Mouse (Mus musculus): ENCODE data around the gene Camk2d. TPM values are rescaled to one million over a fixed set of nuclear protein-coding genes. Genes with fewer than 3 reads are reported as not detected.

Gene Camk2d
- polyA plus RNA-seq, 1 experiment from 2014 or later: 109 TPM

- no peaks in the 10 kb centered on the region for H3K36me3 ChIP-seq (replicated peaks; ENCODE audit: control insufficient read depth, insufficient read depth)
- ATAC-seq (ENCODE audit: low FRiP score) (peak; percentile 91), DNase-seq (ENCODE audit: low spot score) (peak; percentile 74)
- peak overlapping the region; percentile 95 for H3K27ac ChIP-seq
- WGBS: 0% methylated on average over 51 of the region's 69 CpGs
- H3K9ac ChIP-seq: peak overlapping the region; percentile 80
- H3K27me3 ChIP-seq (ENCODE audit: control insufficient read depth, insufficient read depth, low read length): no peaks in the 10 kb centered on the region
- H3K9me3 ChIP-seq (ENCODE audit: control insufficient read depth, low read length): no peaks in the 10 kb centered on the region
- peaks cover 13% of the 10 kb centered on the region for H3K4me1 ChIP-seq (replicated peaks; ENCODE audit: control insufficient read depth, insufficient read depth, low read length)
- peak overlapping the region; percentile 79 for H3K4me2 ChIP-seq (replicated peaks)
- H3K4me3 ChIP-seq (replicated peaks; ENCODE audit: low read length): peak overlapping the region; percentile 85
Measured at GRCm38 (mm10) chr3:126596491-126597160, 524 bp downstream of the Camk2d start.

GRCm38 (mm10) chr3:126597161-126597595 lies 1.1 kb downstream of the Camk2d start:
- Histone ChIP-seq H3K4me3 (replicated peaks; ENCODE audit: low read length) (peak overlapping the region; percentile 85), H3K36me3 (replicated peaks; ENCODE audit: control insufficient read depth, insufficient read depth) (no peaks in the 10 kb centered on the region), H3K27ac (peak overlapping the region; percentile 95), H3K4me1 (replicated peaks; ENCODE audit: control insufficient read depth, insufficient read depth, low read length) (peaks cover 13% of the 10 kb centered on the region), H3K4me2 (replicated peaks) (peak overlapping the region; percentile 79), H3K27me3 (ENCODE audit: control insufficient read depth, insufficient read depth, low read length) (no peaks in the 10 kb centered on the region), H3K9me3 (ENCODE audit: control insufficient read depth, low read length) (no peaks in the 10 kb centered on the region), H3K9ac (peak overlapping the region; percentile 80)
- ATAC-seq (ENCODE audit: low FRiP score) (peak; percentile 67), DNase-seq (ENCODE audit: low spot score) (no peak)
- WGBS: 3% methylated on average over 24 of the region's 51 CpGs

GRCm38 (mm10) chr3:126597596-126598328 lies 1.7 kb downstream of the Camk2d start:
- no peaks in the 10 kb centered on the region for H3K9me3 ChIP-seq (ENCODE audit: control insufficient read depth, low read length)
- H3K9ac ChIP-seq: peak overlapping the region; percentile 80
- H3K4me2 ChIP-seq (replicated peaks): peak overlapping the region; percentile 79
- no peaks in the 10 kb centered on the region for H3K36me3 ChIP-seq (replicated peaks; ENCODE audit: control insufficient read depth, insufficient read depth)
- H3K27me3 ChIP-seq (ENCODE audit: control insufficient read depth, insufficient read depth, low read length): no peaks in the 10 kb centered on the region
- DNase-seq (ENCODE audit: low spot score) (peak; percentile 55), ATAC-seq (ENCODE audit: low FRiP score) (no peak)
- peak overlapping the region; percentile 95 for H3K27ac ChIP-seq
- WGBS: 0% methylated on average over 29 of the region's 29 CpGs
- H3K4me1 ChIP-seq (replicated peaks; ENCODE audit: control insufficient read depth, insufficient read depth, low read length): peaks cover 13% of the 10 kb centered on the region
- peak overlapping the region; percentile 85 for H3K4me3 ChIP-seq (replicated peaks; ENCODE audit: low read length)

GRCm38 (mm10) chr3:126598329-126598676 lies 2.2 kb downstream of the Camk2d start:
- peaks cover 13% of the 10 kb centered on the region for H3K4me1 ChIP-seq (replicated peaks; ENCODE audit: control insufficient read depth, insufficient read depth, low read length)
- H3K36me3 ChIP-seq (replicated peaks; ENCODE audit: control insufficient read depth, insufficient read depth): no peaks in the 10 kb centered on the region
- DNase-seq (ENCODE audit: low spot score) (no peak), ATAC-seq (ENCODE audit: low FRiP score) (no peak)
- H3K4me2 ChIP-seq (replicated peaks): peak overlapping the region; percentile 79
- 5% methylated on average over 5 of the region's 5 CpGs for WGBS
- H3K9me3 ChIP-seq (ENCODE audit: control insufficient read depth, low read length): no peaks in the 10 kb centered on the region
- H3K27me3 ChIP-seq (ENCODE audit: control insufficient read depth, insufficient read depth, low read length): no peaks in the 10 kb centered on the region
- peak overlapping the region; percentile 85 for H3K4me3 ChIP-seq (replicated peaks; ENCODE audit: low read length)
- H3K27ac ChIP-seq: peak overlapping the region; percentile 95
- peak overlapping the region; percentile 80 for H3K9ac ChIP-seq

- H3K36me3 ChIP-seq (replicated peaks; ENCODE audit: control insufficient read depth, insufficient read depth): no peaks in the 10 kb centered on the region
- ATAC-seq (ENCODE audit: low FRiP score): no peak
- no peaks in the 10 kb centered on the region for H3K27me3 ChIP-seq (ENCODE audit: control insufficient read depth, insufficient read depth, low read length)
- no peak overlapping the region for H3K27ac ChIP-seq
- no peaks in the 10 kb centered on the region for H3K9me3 ChIP-seq (ENCODE audit: control insufficient read depth, low read length)
- DNase-seq (ENCODE audit: low spot score): no peak
- H3K4me2 ChIP-seq (replicated peaks): peak overlapping the region; percentile 79
- peaks cover 13% of the 10 kb centered on the region for H3K4me1 ChIP-seq (replicated peaks; ENCODE audit: control insufficient read depth, insufficient read depth, low read length)
- peak overlapping the region; percentile 85 for H3K4me3 ChIP-seq (replicated peaks; ENCODE audit: low read length)
- 58% methylated on average over 3 of the region's 3 CpGs for WGBS
- H3K9ac ChIP-seq: peak overlapping the region; percentile 80
Measured at GRCm38 (mm10) chr3:126598881-126599280, 2.8 kb downstream of the Camk2d start.

- no peak overlapping the region for H3K27ac ChIP-seq
- H3K4me2 ChIP-seq (replicated peaks): peak overlapping the region; percentile 79
- peaks cover 13% of the 10 kb centered on the region for H3K4me1 ChIP-seq (replicated peaks; ENCODE audit: control insufficient read depth, insufficient read depth, low read length)
- no peak for DNase-seq (ENCODE audit: low spot score)
- H3K9me3 ChIP-seq (ENCODE audit: control insufficient read depth, low read length): no peaks in the 10 kb centered on the region
- H3K36me3 ChIP-seq (replicated peaks; ENCODE audit: control insufficient read depth, insufficient read depth): no peaks in the 10 kb centered on the region
- H3K4me3 ChIP-seq (replicated peaks; ENCODE audit: low read length): peak overlapping the region; percentile 85
- no peaks in the 10 kb centered on the region for H3K27me3 ChIP-seq (ENCODE audit: control insufficient read depth, insufficient read depth, low read length)
- WGBS: 84% methylated on average over 2 of the region's 2 CpGs
- no peak overlapping the region for H3K9ac ChIP-seq
- no peak for ATAC-seq (ENCODE audit: low FRiP score)
Measured at GRCm38 (mm10) chr3:126599335-126599734, 3.2 kb downstream of the Camk2d start.

GRCm38 (mm10) chr3:126599936-126600335 lies 3.8 kb downstream of the Camk2d start:
- Histone ChIP-seq H3K36me3 (replicated peaks; ENCODE audit: control insufficient read depth, insufficient read depth) (no peaks in the 10 kb centered on the region), H3K4me2 (replicated peaks) (peak overlapping the region; percentile 79), H3K27ac (no peak overlapping the region), H3K4me3 (replicated peaks; ENCODE audit: low read length) (0 out of 2 replicates have a peak overlapping the region, but pooled peaks have one; percentile 4), H3K9me3 (ENCODE audit: control insufficient read depth, low read length) (no peaks in the 10 kb centered on the region), H3K4me1 (replicated peaks; ENCODE audit: control insufficient read depth, insufficient read depth, low read length) (peaks cover 13% of the 10 kb centered on the region), H3K9ac (no peak overlapping the region), H3K27me3 (ENCODE audit: control insufficient read depth, insufficient read depth, low read length) (no peaks in the 10 kb centered on the region)
- no peak for ATAC-seq (ENCODE audit: low FRiP score)
- no peak for DNase-seq (ENCODE audit: low spot score)
- whole genome bisulfite sequencing: 47% methylated on average over 10 of the region's 10 CpGs

GRCm38 (mm10) chr3:126602772-126603171 lies 6.7 kb downstream of the Camk2d start:
- Histone ChIP-seq H3K9me3 (ENCODE audit: control insufficient read depth, low read length) (no peaks in the 10 kb centered on the region), H3K27me3 (ENCODE audit: control insufficient read depth, insufficient read depth, low read length) (no peaks in the 10 kb centered on the region), H3K36me3 (replicated peaks; ENCODE audit: control insufficient read depth, insufficient read depth) (no peaks in the 10 kb centered on the region), H3K4me1 (replicated peaks; ENCODE audit: control insufficient read depth, insufficient read depth, low read length) (peaks cover 13% of the 10 kb centered on the region), H3K4me3 (replicated peaks; ENCODE audit: low read length) (no peak overlapping the region), H3K27ac (no peak overlapping the region), H3K9ac (no peak overlapping the region), H3K4me2 (replicated peaks) (no peak overlapping the region)
- no peak for DNase-seq (ENCODE audit: low spot score)
- 75% methylated on average over 11 of the region's 11 CpGs for WGBS
- no peak for ATAC-seq (ENCODE audit: low FRiP score)

GRCm38 (mm10) chr3:126604656-126605434 lies 8.7 kb downstream of the Camk2d start:
- Histone ChIP-seq H3K4me3 (replicated peaks; ENCODE audit: low read length) (no peak overlapping the region), H3K36me3 (replicated peaks; ENCODE audit: control insufficient read depth, insufficient read depth) (no peaks in the 10 kb centered on the region), H3K4me1 (replicated peaks; ENCODE audit: control insufficient read depth, insufficient read depth, low read length) (peaks cover 3% of the 10 kb centered on the region; the same call in 1 of the 2 replicates), H3K27me3 (ENCODE audit: control insufficient read depth, insufficient read depth, low read length) (no peaks in the 10 kb centered on the region), H3K9ac (no peak overlapping the region), H3K9me3 (ENCODE audit: control insufficient read depth, low read length) (no peaks in the 10 kb centered on the region), H3K27ac (no peak overlapping the region), H3K4me2 (replicated peaks) (no peak overlapping the region)
- DNase-seq (ENCODE audit: low spot score): no peak
- ATAC-seq (ENCODE audit: low FRiP score): no peak
- 83% methylated on average over 9 of the region's 9 CpGs for WGBS
